Mouse (Mus musculus) small intestine, adult 10 weeks (tissue): Measurements from ENCODE around the gene Efcab8. TPM values are rescaled to one million over a fixed set of nuclear protein-coding genes. Genes with fewer than 3 reads are reported as not detected.

Experiments
- polyA plus RNA-seq: library from polyadenylated mRNA; stranded (reverse); fragments of 350-450 nt; fragmentation: Illumina TruSeq; extraction: RNeasy Lipid Tissue Mini Kit (QIAGEN cat#74804); gene quantifications from one replicate; pipeline ENCODE4 v1.2.3, GENCODE M21; 2014; ENCODE audit warnings: low replicate concordance

The Efcab8 gene
- not detected for polyA plus RNA-seq

GRCm38 (mm10) chr2:153779394-153779981 lies at the start of gene Efcab8:
Efcab8 (plus strand) TSS chr2:153779931.

GRCm38 (mm10) chr2:153740500-153741436 lies 39.0 kb upstream of the Efcab8 start, which contains the start of gene Mapre1:
Mapre1 (plus strand) TSS chr2:153741274.

GRCm38 (mm10) chr2:153870984-153871383 lies 91.3 kb downstream of the Efcab8 start, which contains the start of gene Sun5:
Sun5 (minus strand) TSS chr2:153871084.

GRCm38 (mm10) chr2:153874745-153875144 lies 95.0 kb downstream of the Efcab8 start, which contains the start of gene Bpifb2:
Bpifb2 (plus strand) TSS chr2:153875045.

Other genes with a start within 250 kb of the Efcab8 start
- gene Nol4l, start 250.0 kb upstream of the Efcab8 start, polyA plus RNA-seq = 19.3 TPM
- gene Commd7, start 147.2 kb upstream of the Efcab8 start, polyA plus RNA-seq = 8.3 TPM
- 1.2 TPM for gene Dnmt3b, start 130.5 kb upstream of the Efcab8 start, polyA plus RNA-seq
- not detected for gene Dnmt3c, start 83.3 kb upstream of the Efcab8 start, polyA plus RNA-seq
- 324 TPM for gene Mapre1, start 38.7 kb upstream of the Efcab8 start, polyA plus RNA-seq
- gene Sun5, start 91.2 kb downstream of the Efcab8 start, polyA plus RNA-seq = not detected
- not detected for gene Bpifb2, start 95.1 kb downstream of the Efcab8 start, polyA plus RNA-seq
- not detected for gene Bpifb6, start 120.5 kb downstream of the Efcab8 start, polyA plus RNA-seq
- gene Bpifb3, start 138.3 kb downstream of the Efcab8 start, polyA plus RNA-seq = not detected
- not detected for gene Bpifb4, start 158.3 kb downstream of the Efcab8 start, polyA plus RNA-seq
- not detected for gene Bpifa6, start 195.0 kb downstream of the Efcab8 start, polyA plus RNA-seq
- not detected for gene Bpifa2, start 228.3 kb downstream of the Efcab8 start, polyA plus RNA-seq